Mouse (Mus musculus) liver, postnatal 0 days (tissue): ENCODE data around the gene Il10rb. TPM values are rescaled to one million over a fixed set of nuclear protein-coding genes. Genes with fewer than 3 reads are reported as not detected.

ENCODE experiments used
- ATAC-seq: fragments of 200-750 bp; cut with Nextera tagmentation; 2 replicates; pipeline ENCODE4 v1.8.0; 2017; ENCODE audit warnings: mild to moderate bottlenecking, moderate library complexity
- DNase-seq: peaks from one replicate; pipeline ENCODE4 v3.0.0-alpha.2; 2016
- H3K27ac ChIP-seq: fragments of 300-500 bp; sonication (generic); 2 replicates; pipeline ENCODE4 v1.5.1; 2014; ENCODE audit warnings: antibody characterized with exemption, moderate library complexity, mild to moderate bottlenecking, low read depth
- H3K27me3 ChIP-seq: fragments of 300-500 bp; sonication (generic); 2 replicates; pipeline ENCODE4 v1.6.1; 2014; ENCODE audit warnings: low read length, control low read depth, mixed read lengths; ENCODE audit not compliant: insufficient read depth
- H3K36me3 ChIP-seq: fragments of 300-500 bp; sonication (generic); replicated peaks from 2 replicates; pipeline ENCODE4 v1.6.1; 2014; ENCODE audit warnings: mild to moderate bottlenecking, control low read depth, low read length, moderate library complexity, mixed read lengths; ENCODE audit not compliant: insufficient read depth
- H3K4me1 ChIP-seq: fragments of 300-500 bp; sonication (generic); 2 replicates; pipeline ENCODE4 v1.6.1; 2014; ENCODE audit warnings: antibody characterized with exemption, mild to moderate bottlenecking, control low read depth; ENCODE audit not compliant: insufficient read depth
- H3K4me2 ChIP-seq: fragments of 300-500 bp; sonication (generic); 2 replicates; pipeline ENCODE4 v1.6.1; 2014; ENCODE audit warnings: low read depth, mild to moderate bottlenecking, low read length, moderate library complexity, mixed read lengths
- H3K4me3 ChIP-seq: fragments of 300-500 bp; sonication (generic); 2 replicates; pipeline ENCODE4 v1.5.1; 2014; ENCODE audit warnings: low read depth, low read length
- H3K9ac ChIP-seq: fragments of 300-500 bp; sonication (generic); replicated peaks from 2 replicates; pipeline ENCODE4 v1.6.1; 2014; ENCODE audit warnings: mild to moderate bottlenecking, moderate library complexity
- H3K9me3 ChIP-seq: fragments of 300-500 bp; sonication (generic); 2 replicates; pipeline ENCODE4 v1.6.1; 2016; ENCODE audit warnings: mild to moderate bottlenecking, control low read depth, low read length, mixed read lengths
- CTCF ChIP-seq: sonication (generic); IDR thresholded peaks from 2 replicates; pipeline ENCODE4 v1.5.1; 2016; ENCODE audit warnings: antibody characterized with exemption, low read depth
- EP300 ChIP-seq: IDR thresholded peaks from 2 replicates; pipeline ENCODE4 v1.6.1; 2016; ENCODE audit warnings: antibody characterized with exemption, low read depth, mild to moderate bottlenecking
- WGBS: fragments of 180-500 bp; shearing (Covaris S2); extraction: QIAGEN DNeasy Blood & Tissue Kit; methylation state at CpG from one replicate; pipeline ENCODE4 v1.1.7; 2014; ENCODE audit not compliant: insufficient replicate concordance; 5-methylcytosine and 5-hydroxymethylcytosine counted together
- polyA plus RNA-seq: library from polyadenylated mRNA; unstranded; fragments of >200 nt; fragmentation: Nextera tagmentation; extraction: Ambion mirVana; gene quantifications from 2 replicates; pipeline ENCODE4 v1.2.1, GENCODE M21; 2015

Il10rb gene
- polyA plus RNA-seq, 1 experiment from 2014 or later, result 26.4 TPM

- no peak overlapping the region for H3K4me3 ChIP-seq
- no peaks in the 10 kb centered on the region for H3K27me3 ChIP-seq
- ATAC-seq (peak; percentile 63), DNase-seq (no peak)
- peaks cover 57% of the 10 kb centered on the region for H3K36me3 ChIP-seq
- peaks cover 40% of the 10 kb centered on the region for H3K4me1 ChIP-seq
- no peaks in the 10 kb centered on the region for H3K9me3 ChIP-seq
- H3K4me2 ChIP-seq, result no peak overlapping the region
- H3K27ac ChIP-seq, result peak overlapping the region; percentile 1; the same call in 1 of the 2 replicates
- H3K9ac ChIP-seq, result no peak overlapping the region
- TF ChIP-seq EP300 (no peak), CTCF (no peak)
- 67% methylated on average over 5 of the region's 5 CpGs for WGBS
These were observed 25.8 kb upstream of the Il10rb start for GRCm38 (mm10) chr16:91380151-91380550.

DNA sequence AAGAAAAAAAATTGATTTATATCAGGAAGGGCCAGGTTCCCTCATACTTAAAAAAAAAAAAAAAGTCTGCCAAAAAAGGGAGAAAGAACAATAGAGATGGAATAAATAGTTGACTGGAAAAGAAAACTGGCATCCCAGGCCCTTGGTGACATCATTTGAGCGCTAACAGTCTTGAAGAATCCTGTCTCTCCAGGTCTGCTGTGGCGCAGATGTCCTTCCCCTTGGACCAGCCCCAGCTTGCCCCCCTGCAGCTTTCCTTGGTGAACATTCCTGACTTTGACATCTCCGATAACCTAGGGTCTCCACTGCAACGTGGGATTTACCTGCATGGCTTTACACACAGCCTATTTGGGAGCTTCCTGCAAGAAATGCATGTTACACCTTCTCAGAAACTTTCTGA is 24.4 kb upstream of the Il10rb start:
- DNase-seq, result no peak
- H3K4me1 ChIP-seq, result peaks cover 38% of the 10 kb centered on the region
- H3K27ac ChIP-seq, result no peak overlapping the region
- no peak overlapping the region for H3K4me2 ChIP-seq
- no peak for ATAC-seq
- no peaks in the 10 kb centered on the region for H3K27me3 ChIP-seq
- H3K36me3 ChIP-seq, result peaks cover 57% of the 10 kb centered on the region
- TF ChIP-seq CTCF, result no peak
- TF ChIP-seq EP300, result no peak
- 85% methylated on average over 4 of the region's 4 CpGs for WGBS
- no peak overlapping the region for H3K4me3 ChIP-seq
- no peak overlapping the region for H3K9ac ChIP-seq
- H3K9me3 ChIP-seq, result no peaks in the 10 kb centered on the region

DNA sequence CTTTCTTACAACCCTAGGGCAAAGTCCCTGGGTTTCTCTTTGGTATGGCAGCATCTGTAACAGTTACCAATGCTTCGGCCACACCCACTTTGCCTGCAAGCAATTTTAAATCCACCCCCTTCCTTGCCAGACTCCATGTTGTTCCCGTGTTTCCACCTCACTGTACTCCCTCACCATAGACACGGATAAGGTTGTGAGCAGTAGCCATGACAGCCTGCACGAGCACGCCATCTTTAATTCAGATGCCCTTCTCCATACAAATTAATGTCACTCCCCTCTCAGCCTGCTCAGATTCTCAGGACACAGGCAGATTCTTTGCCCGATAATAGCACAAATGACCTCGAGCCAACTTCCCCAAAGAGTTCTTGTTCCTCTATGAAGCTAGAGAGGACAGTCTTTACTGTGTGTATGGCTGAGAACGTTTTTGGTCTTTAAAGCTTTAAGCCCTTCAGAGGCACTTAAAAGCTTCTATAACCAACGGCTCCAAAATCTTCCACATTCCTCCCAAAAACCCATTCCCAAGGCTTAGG is 23.6 kb upstream of the Il10rb start:
- H3K27ac ChIP-seq, result 0 out of 2 replicates have a peak overlapping the region, but pooled peaks have one; percentile 45
- H3K27me3 ChIP-seq, result no peaks in the 10 kb centered on the region
- H3K4me1 ChIP-seq, result peaks cover 37% of the 10 kb centered on the region
- H3K9me3 ChIP-seq, result no peaks in the 10 kb centered on the region
- no peak for DNase-seq
- 67% methylated on average over 9 of the region's 9 CpGs for WGBS
- ATAC-seq, result no peak
- H3K4me2 ChIP-seq, result no peak overlapping the region
- H3K4me3 ChIP-seq, result no peak overlapping the region
- H3K9ac ChIP-seq, result no peak overlapping the region
- TF ChIP-seq CTCF, result no peak
- TF ChIP-seq EP300, result no peak
- H3K36me3 ChIP-seq, result peaks cover 57% of the 10 kb centered on the region

GRCm38 (mm10) chr16:91384221-91384620 is 21.7 kb upstream of the Il10rb start:
- WGBS, result 82% methylated on average over 4 of the region's 4 CpGs
- TF ChIP-seq EP300 (no peak), CTCF (no peak)
- Histone ChIP-seq H3K4me3 (no peak overlapping the region), H3K9ac (no peak overlapping the region), H3K27ac (peak overlapping the region; percentile 87), H3K4me2 (no peak overlapping the region), H3K4me1 (peaks cover 22% of the 10 kb centered on the region), H3K9me3 (no peaks in the 10 kb centered on the region), H3K27me3 (no peaks in the 10 kb centered on the region), H3K36me3 (peaks cover 67% of the 10 kb centered on the region)
- DNase-seq (no peak), ATAC-seq (no peak)

DNA sequence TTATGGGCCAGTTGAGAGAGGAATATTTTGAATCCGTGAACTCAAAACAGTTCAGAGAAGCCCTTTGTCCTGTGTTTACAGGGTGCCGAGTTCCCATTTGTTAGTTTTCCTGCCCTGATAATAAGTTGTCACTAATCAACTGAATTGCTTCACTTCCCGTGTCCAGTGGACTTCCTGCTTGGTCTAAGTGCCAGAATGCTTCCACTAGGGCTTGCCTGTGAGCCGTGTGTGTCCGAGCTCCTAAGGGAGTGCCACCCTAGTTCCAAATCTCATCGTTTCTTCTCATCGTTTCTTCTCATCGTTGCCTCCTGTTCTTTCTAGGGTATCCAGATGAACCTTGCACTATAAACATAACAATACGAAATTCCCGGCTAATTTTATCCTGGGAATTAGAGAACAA is 20.3 kb upstream of the Il10rb start:
- peak overlapping the region; percentile 87 for H3K27ac ChIP-seq
- ATAC-seq (peak; percentile 86), DNase-seq (no peak)
- H3K9ac ChIP-seq, result no peak overlapping the region
- peaks cover 14% of the 10 kb centered on the region for H3K4me1 ChIP-seq
- H3K4me2 ChIP-seq, result peak overlapping the region; percentile 33; the same call in 1 of the 2 replicates
- no peaks in the 10 kb centered on the region for H3K27me3 ChIP-seq
- WGBS, result 47% methylated on average over 10 of the region's 10 CpGs
- peaks cover 78% of the 10 kb centered on the region for H3K36me3 ChIP-seq
- H3K4me3 ChIP-seq, result no peak overlapping the region
- H3K9me3 ChIP-seq, result peaks cover 5% of the 10 kb centered on the region; the same call in 1 of the 2 replicates
- TF ChIP-seq EP300, result no peak
- TF ChIP-seq CTCF, result peak; percentile 23

GRCm38 (mm10) chr16:91386419-91387120 is 19.4 kb upstream of the Il10rb start:
- no peak overlapping the region for H3K4me2 ChIP-seq
- no peaks in the 10 kb centered on the region for H3K27me3 ChIP-seq
- H3K27ac ChIP-seq, result peak overlapping the region; percentile 87
- H3K4me3 ChIP-seq, result no peak overlapping the region
- peak; percentile 32; the same call in 1 of the 2 replicates for ATAC-seq
- no peak overlapping the region for H3K9ac ChIP-seq
- no peak for DNase-seq
- H3K9me3 ChIP-seq, result peaks cover 5% of the 10 kb centered on the region; the same call in 1 of the 2 replicates
- TF ChIP-seq EP300, result no peak
- TF ChIP-seq CTCF, result no peak
- H3K4me1 ChIP-seq, result peaks cover 14% of the 10 kb centered on the region
- WGBS, result 77% methylated on average over 10 of the region's 10 CpGs
- peaks cover 81% of the 10 kb centered on the region for H3K36me3 ChIP-seq
